ENCODE assay signal across 18 mouse cellular contexts in genomic region chr17:87760315-87760714, GRCm38 (mm10). TPM values are rescaled to one million over a fixed set of nuclear protein-coding genes. Genes with fewer than 3 reads are reported as not detected.
"Had no signal": no experiment of that assay in that cellular context is flagged by ENCODE, and none has a peak within 500 bp of the region (broad histone marks: within the 10 kb centered on the region; RNA-seq: fewer than 3 reads in every experiment).

No protein-coding gene starts in this region.

- H3K9ac ChIP-seq: kidney, embryonic 15.5 days; liver, embryonic 15.5 days; lung, embryonic 14.5 days; neural tube, embryonic 12.5 days had no signal

- H3K9me3 ChIP-seq: kidney, embryonic 15.5 days; limb, embryonic 10.5 days; liver, embryonic 15.5 days; midbrain, embryonic 10.5 days; neural tube, embryonic 12.5 days had no signal

- H3K27ac ChIP-seq: kidney, embryonic 15.5 days; left cerebral cortex, adult 2 months; limb, embryonic 10.5 days; liver, embryonic 15.5 days; midbrain, embryonic 10.5 days; neural tube, embryonic 12.5 days had no signal

- H3K4me2 ChIP-seq: kidney, embryonic 15.5 days; liver, embryonic 11.5 days; liver, embryonic 15.5 days; lung, embryonic 14.5 days; neural tube, embryonic 12.5 days had no signal

- H3K4me3 ChIP-seq: kidney, embryonic 15.5 days; left cerebral cortex, adult 2 months; limb, embryonic 10.5 days; liver, embryonic 15.5 days; midbrain, embryonic 10.5 days; myocyte; neural tube, embryonic 12.5 days had no signal

- H3K4me1 ChIP-seq: kidney, embryonic 15.5 days; limb, embryonic 10.5 days; liver, embryonic 15.5 days; neural tube, embryonic 12.5 days had no signal

- H3K36me3 ChIP-seq: kidney, embryonic 15.5 days; limb, embryonic 10.5 days; liver, embryonic 15.5 days; midbrain, embryonic 10.5 days; neural tube, embryonic 12.5 days had no signal

- H3K27me3 ChIP-seq: kidney, embryonic 15.5 days; liver, embryonic 15.5 days; neural tube, embryonic 12.5 days had no signal

- DNase-seq: kidney, postnatal 14 days; lung, embryonic 14.5 days; lung, postnatal 10 days; lung, postnatal 4 days; midbrain, embryonic 14.5 days; right cerebral cortex, postnatal 4 days; spleen, adult 18-20 months; thymus, postnatal 36 days had no signal

RNA-seq across cellular contexts. Expression of gene Kcnk12, which starts 37.5 kb away (rescaled TPM):
- total RNA-seq: neutrophil, adult 5-6 weeks had no signal
- polyA plus RNA-seq: kidney, embryonic 15.5 days; limb, embryonic 10.5 days; lung, embryonic 14.5 days; stomach, embryonic 14.5 days had no signal
